Mouse (Mus musculus) lung, adult 2 months (tissue): ENCODE measurements around the gene Supv3l1.

ENCODE experiments used
- CTCF ChIP-seq: fragments of 200-500 bp; IDR thresholded peaks from 2 replicates; pipeline ENCODE4 v1.5.1; 2011; ENCODE audit warnings: mild to moderate bottlenecking, low read length, control low read depth; ENCODE audit not compliant: insufficient read depth
- POLR2A ChIP-seq: fragments of 200-500 bp; IDR thresholded peaks from 2 replicates; pipeline ENCODE4 v1.6.1; 2011; ENCODE audit warnings: low read depth, mild to moderate bottlenecking, control low read depth, low read length, borderline replicate concordance; ENCODE audit errors: extremely low read depth

- no peak for TF ChIP-seq POLR2A
- no peak for TF ChIP-seq CTCF
These were observed 27.4 kb upstream of the Supv3l1 start for GRCm38 (mm10) chr10:62476980-62477379.
